Mouse (Mus musculus) midbrain, embryonic 11.5 days (tissue): ENCODE data around the gene Ip6k1. TPM values are rescaled to one million over a fixed set of nuclear protein-coding genes. Genes with fewer than 3 reads are reported as not detected.

ENCODE experiments used
- ATAC-seq: fragments of 200-750 bp; cut with Nextera tagmentation; 2 replicates; pipeline ENCODE4 v1.8.0; 2017; ENCODE audit warnings: moderate TSS enrichment, moderate library complexity; ENCODE audit not compliant: low FRiP score
- DNase-seq: peaks from one replicate; pipeline ENCODE4 v3.0.0; 2015; ENCODE audit warnings: low spot score; ENCODE audit errors: missing footprints
- H3K27ac ChIP-seq: fragments of 300-500 bp; sonication (generic); 2 replicates; pipeline ENCODE4 v1.5.1; 2014; ENCODE audit warnings: low read depth, low read length
- H3K27me3 ChIP-seq: fragments of 300-500 bp; sonication (generic); 2 replicates; pipeline ENCODE4 v1.6.1; 2014; ENCODE audit warnings: mild to moderate bottlenecking, low read length, moderate library complexity, mixed read lengths; ENCODE audit not compliant: control insufficient read depth, insufficient read depth
- H3K36me3 ChIP-seq: fragments of 300-500 bp; sonication (generic); 2 replicates; pipeline ENCODE4 v1.6.1; 2014; ENCODE audit warnings: mild to moderate bottlenecking, low read length, moderate library complexity, mixed read lengths; ENCODE audit not compliant: control insufficient read depth, insufficient read depth
- H3K4me1 ChIP-seq: fragments of 300-500 bp; sonication (generic); 2 replicates; pipeline ENCODE4 v1.6.1; 2014; ENCODE audit warnings: low read length; ENCODE audit not compliant: control insufficient read depth, insufficient read depth
- H3K4me2 ChIP-seq: fragments of 300-500 bp; sonication (generic); 2 replicates; pipeline ENCODE4 v1.6.1; 2014; ENCODE audit warnings: mild to moderate bottlenecking, moderate library complexity
- H3K4me3 ChIP-seq: fragments of 300-500 bp; sonication (generic); 2 replicates; pipeline ENCODE4 v1.5.1; 2014; ENCODE audit warnings: low read depth, low read length
- H3K9ac ChIP-seq: fragments of 300-500 bp; sonication (generic); 2 replicates; pipeline ENCODE4 v1.6.1; 2014; ENCODE audit warnings: low read length
- H3K9me3 ChIP-seq: fragments of 300-500 bp; sonication (generic); 2 replicates; pipeline ENCODE4 v1.6.1; 2016; ENCODE audit warnings: low read length; ENCODE audit not compliant: control insufficient read depth
- WGBS: fragments of 180-500 bp; shearing (Covaris S2); extraction: QIAGEN DNeasy Blood & Tissue Kit; methylation state at CpG from one replicate; pipeline ENCODE4 v1.1.7; 2014; 5-methylcytosine and 5-hydroxymethylcytosine counted together
- polyA plus RNA-seq: library from polyadenylated mRNA; unstranded; fragments of >200 nt; fragmentation: Nextera tagmentation; extraction: Ambion mirVana; gene quantifications from 2 replicates; pipeline ENCODE4 v1.2.1, GENCODE M21; 2014

Gene Ip6k1
- polyA plus RNA-seq, 1 experiment from 2014 or later = 34.8 TPM

GRCm38 (mm10) chr9:107964681-107965080, 37.6 kb upstream of the Ip6k1 start:
- Histone ChIP-seq H3K4me1 (no peaks in the 10 kb centered on the region), H3K4me2 (no peak overlapping the region), H3K9me3 (no peaks in the 10 kb centered on the region), H3K27me3 (no peaks in the 10 kb centered on the region), H3K4me3 (no peak overlapping the region), H3K36me3 (peaks cover 6% of the 10 kb centered on the region), H3K27ac (no peak overlapping the region), H3K9ac (no peak overlapping the region)
- DNase-seq (no peak), ATAC-seq (no peak)
- WGBS = 95% methylated on average over 9 of the region's 9 CpGs

- Histone ChIP-seq H3K36me3 (peaks cover 6% of the 10 kb centered on the region), H3K27me3 (no peaks in the 10 kb centered on the region), H3K27ac (no peak overlapping the region), H3K4me1 (no peaks in the 10 kb centered on the region), H3K4me3 (no peak overlapping the region), H3K9ac (no peak overlapping the region), H3K9me3 (no peaks in the 10 kb centered on the region), H3K4me2 (no peak overlapping the region)
- ATAC-seq (no peak), DNase-seq (no peak)
- 93% methylated on average over 10 of the region's 10 CpGs for WGBS
Measured at GRCm38 (mm10) chr9:107966676-107967075, 35.6 kb upstream of the Ip6k1 start.

- ATAC-seq = no peak
- DNase-seq = no peak
- Histone ChIP-seq H3K4me1 (no peaks in the 10 kb centered on the region), H3K27ac (no peak overlapping the region), H3K27me3 (no peaks in the 10 kb centered on the region), H3K36me3 (peaks cover 6% of the 10 kb centered on the region; the same call in 1 of the 2 replicates), H3K9me3 (no peaks in the 10 kb centered on the region), H3K9ac (no peak overlapping the region), H3K4me3 (no peak overlapping the region), H3K4me2 (no peak overlapping the region)
- 92% methylated on average over 6 of the region's 6 CpGs for WGBS
Measured at GRCm38 (mm10) chr9:107967437-107967836, 34.9 kb upstream of the Ip6k1 start.

GRCm38 (mm10) chr9:107968531-107968930, 33.8 kb upstream of the Ip6k1 start:
- Histone ChIP-seq H3K9ac (no peak overlapping the region), H3K4me1 (no peaks in the 10 kb centered on the region), H3K27ac (no peak overlapping the region), H3K27me3 (no peaks in the 10 kb centered on the region), H3K4me2 (no peak overlapping the region), H3K4me3 (no peak overlapping the region), H3K36me3 (peaks cover 6% of the 10 kb centered on the region; the same call in 1 of the 2 replicates), H3K9me3 (no peaks in the 10 kb centered on the region)
- DNase-seq (no peak), ATAC-seq (no peak)
- WGBS = 93% methylated on average over 7 of the region's 7 CpGs

- Histone ChIP-seq H3K9ac (no peak overlapping the region), H3K9me3 (no peaks in the 10 kb centered on the region), H3K4me1 (no peaks in the 10 kb centered on the region), H3K4me3 (no peak overlapping the region), H3K4me2 (no peak overlapping the region), H3K27me3 (no peaks in the 10 kb centered on the region), H3K27ac (no peak overlapping the region), H3K36me3 (peaks cover 6% of the 10 kb centered on the region; the same call in 1 of the 2 replicates)
- WGBS = 94% methylated on average over 5 of the region's 5 CpGs
- ATAC-seq = no peak
- DNase-seq = no peak
Measured at GRCm38 (mm10) chr9:107970311-107970710, 32.0 kb upstream of the Ip6k1 start.

DNA sequence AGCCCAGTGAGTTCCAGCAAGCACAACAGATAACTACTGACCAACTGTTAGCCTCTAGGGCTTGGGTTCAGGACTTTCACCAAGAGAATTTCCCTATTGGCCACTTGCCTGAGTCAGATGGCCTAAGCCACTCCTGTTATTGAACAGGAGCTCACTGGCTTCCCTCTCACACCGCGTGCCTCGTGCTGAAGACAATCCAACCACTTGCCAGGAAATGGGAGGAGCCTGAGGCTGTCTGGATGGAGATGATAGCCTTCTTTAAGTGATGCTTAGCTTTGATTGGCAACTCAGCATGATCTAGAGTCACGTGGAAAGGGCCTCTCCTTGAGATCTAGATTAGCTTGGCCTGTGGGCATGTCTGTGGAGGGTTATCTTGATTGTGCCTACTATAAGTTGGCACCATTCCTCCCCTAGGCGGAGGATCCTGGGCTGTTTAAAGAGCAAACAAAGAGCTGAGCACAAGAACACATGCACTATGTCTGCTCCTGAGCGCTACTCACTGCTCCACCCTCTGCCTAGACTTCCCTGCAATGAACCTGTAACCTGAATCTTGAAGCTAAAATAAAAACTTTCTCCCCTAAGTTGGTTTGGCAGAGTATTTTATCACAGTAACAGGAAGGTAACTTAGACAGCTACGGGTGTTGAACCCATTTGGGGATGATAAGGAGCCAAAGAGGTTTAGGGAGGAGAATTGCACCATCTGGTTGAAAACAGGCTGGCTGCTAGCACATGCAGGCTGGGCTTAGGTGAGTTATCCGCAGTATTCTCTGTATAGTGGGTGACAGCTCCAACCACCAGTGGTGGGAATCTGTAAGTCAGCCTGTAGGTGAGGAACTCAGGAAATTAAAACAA, 30.4 kb upstream of the Ip6k1 start:
- H3K4me3 ChIP-seq = no peak overlapping the region
- H3K36me3 ChIP-seq = peaks cover 6% of the 10 kb centered on the region; the same call in 1 of the 2 replicates
- no peak overlapping the region for H3K4me2 ChIP-seq
- 86% methylated on average over 8 of the region's 8 CpGs for WGBS
- no peaks in the 10 kb centered on the region for H3K4me1 ChIP-seq
- H3K27ac ChIP-seq = no peak overlapping the region
- no peaks in the 10 kb centered on the region for H3K9me3 ChIP-seq
- H3K27me3 ChIP-seq = no peaks in the 10 kb centered on the region
- H3K9ac ChIP-seq = no peak overlapping the region
- DNase-seq (no peak), ATAC-seq (no peak)

DNA sequence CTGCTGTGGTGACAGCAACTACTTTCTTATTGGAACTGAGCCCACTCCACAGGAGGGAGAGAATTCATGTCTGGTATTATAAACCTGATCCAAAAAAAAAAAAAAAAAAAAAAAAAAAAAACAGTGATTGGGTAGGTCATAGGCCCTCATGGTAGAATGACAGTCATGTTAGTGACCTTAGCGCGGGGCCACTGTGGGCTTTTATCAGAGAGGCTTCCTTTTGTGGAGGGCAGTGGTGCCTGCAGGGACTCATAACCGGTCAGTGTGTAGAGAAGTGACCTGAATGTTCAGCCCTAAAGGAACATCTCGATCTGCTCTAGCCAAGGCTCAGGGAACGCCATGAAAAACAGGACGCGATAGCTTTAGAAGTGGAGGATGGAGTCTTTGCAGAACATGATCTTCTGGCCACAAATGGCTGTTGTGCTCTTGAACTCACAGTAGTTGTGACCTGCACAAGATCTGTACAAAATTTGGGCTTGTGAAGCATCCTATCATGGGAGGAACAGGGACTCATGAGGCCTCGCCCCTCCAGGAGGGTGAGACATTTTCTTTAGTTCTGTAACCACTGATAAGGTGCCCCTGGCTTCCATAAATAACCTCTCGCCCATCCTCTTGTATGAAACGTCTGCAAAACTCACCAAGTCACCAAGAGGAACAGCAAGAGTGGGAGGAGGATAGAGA, 27.7 kb upstream of the Ip6k1 start:
- no peaks in the 10 kb centered on the region for H3K4me1 ChIP-seq
- no peak overlapping the region for H3K4me3 ChIP-seq
- no peak overlapping the region for H3K9ac ChIP-seq
- no peaks in the 10 kb centered on the region for H3K9me3 ChIP-seq
- WGBS = 82% methylated on average over 10 of the region's 10 CpGs
- ATAC-seq (no peak), DNase-seq (no peak)
- H3K27ac ChIP-seq = no peak overlapping the region
- no peaks in the 10 kb centered on the region for H3K27me3 ChIP-seq
- no peak overlapping the region for H3K4me2 ChIP-seq
- H3K36me3 ChIP-seq = peaks cover 2% of the 10 kb centered on the region; the same call in 1 of the 2 replicates

DNA sequence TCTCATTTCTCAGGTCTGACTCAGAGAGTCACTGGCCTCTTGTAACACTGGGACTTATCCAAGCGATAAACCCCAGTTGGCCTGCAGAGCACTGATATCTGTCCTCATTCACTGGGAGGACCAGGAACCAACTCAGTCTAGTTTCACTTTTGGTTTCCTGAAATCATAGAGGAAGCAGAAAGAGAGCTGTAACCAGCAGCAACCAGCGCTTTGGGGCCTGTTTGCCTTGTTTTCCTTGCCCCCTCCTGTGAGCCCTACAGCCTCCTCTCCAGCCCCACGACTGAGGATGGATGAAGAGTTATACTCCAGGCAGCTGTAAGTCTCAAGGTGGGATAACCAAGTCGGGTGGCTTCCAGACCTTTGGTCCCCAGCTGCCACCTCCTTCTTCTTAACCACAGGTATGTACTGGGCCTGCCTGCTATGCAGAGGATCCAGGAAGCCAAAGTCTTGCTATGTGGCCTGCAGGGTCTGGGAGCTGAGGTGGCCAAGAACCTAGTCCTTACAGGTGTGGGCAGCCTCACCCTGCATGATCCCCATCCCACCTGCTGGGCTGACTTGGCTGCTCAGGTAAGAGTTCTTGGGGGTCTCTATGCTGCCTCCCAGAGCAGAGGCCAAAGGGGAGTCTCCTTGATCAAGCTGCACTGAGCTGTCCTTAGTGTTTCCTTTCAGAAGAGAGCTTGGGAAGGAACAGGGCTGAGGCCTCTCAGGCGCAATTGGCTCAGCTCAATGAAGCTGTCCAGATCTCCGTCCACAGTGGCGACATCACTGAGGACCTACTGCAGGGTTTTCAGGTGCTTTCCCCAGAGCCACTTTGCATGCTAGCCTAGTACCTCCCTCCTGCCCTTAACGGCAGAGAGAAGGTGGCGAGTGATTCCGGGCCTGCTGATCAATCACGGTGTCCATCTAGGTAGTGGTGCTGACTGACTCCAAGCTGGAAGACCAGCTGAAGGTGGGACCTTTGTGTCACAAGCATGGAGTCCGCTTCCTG, 26.6 kb upstream of the Ip6k1 start, which contains the start of gene Uba7:
Gene Uba7 (plus strand): TSS at position 107 of the 988 bp plus-strand sequence.
- Histone ChIP-seq H3K27ac (no peak within 1 kb of the TSS), H3K4me1 (no peaks in the 10 kb centered on the region), H3K27me3 (no peaks in the 10 kb centered on the region), H3K36me3 (0 out of 2 replicates have a peak, but pooled peaks cover 2% of the 10 kb centered on the region), H3K9ac (no peak within 1 kb of the TSS), H3K4me3 (no peak within 1 kb of the TSS), H3K9me3 (no peaks in the 10 kb centered on the region), H3K4me2 (no peak within 1 kb of the TSS)
- no peak for ATAC-seq
- WGBS = 75% methylated on average over 12 of the region's 12 CpGs
- no peak for DNase-seq
